Mouse (Mus musculus) gastrocnemius, adult 18-20 months (tissue): Measurements from ENCODE around the gene Ube2g2. TPM values are rescaled to one million over a fixed set of nuclear protein-coding genes. Genes with fewer than 3 reads are reported as not detected.
"Not testable (repeated sequence)": the region's sequence is repeated elsewhere in the genome, so short reads cannot be mapped to it uniquely, and the experiment has no call there.

Experiments used
- DNase-seq: peaks from one replicate; pipeline ENCODE4 v3.0.0; 2021; ENCODE audit warnings: low spot score
- total RNA-seq, 2 experiments: library from RNA; stranded (reverse); gene quantifications; 2 replicates each; pipeline ENCODE4 v1.2.3; 2021

Gene Ube2g2
- total RNA-seq, 2 experiments from 2014 or later = 96.1 to 101 TPM

DNA sequence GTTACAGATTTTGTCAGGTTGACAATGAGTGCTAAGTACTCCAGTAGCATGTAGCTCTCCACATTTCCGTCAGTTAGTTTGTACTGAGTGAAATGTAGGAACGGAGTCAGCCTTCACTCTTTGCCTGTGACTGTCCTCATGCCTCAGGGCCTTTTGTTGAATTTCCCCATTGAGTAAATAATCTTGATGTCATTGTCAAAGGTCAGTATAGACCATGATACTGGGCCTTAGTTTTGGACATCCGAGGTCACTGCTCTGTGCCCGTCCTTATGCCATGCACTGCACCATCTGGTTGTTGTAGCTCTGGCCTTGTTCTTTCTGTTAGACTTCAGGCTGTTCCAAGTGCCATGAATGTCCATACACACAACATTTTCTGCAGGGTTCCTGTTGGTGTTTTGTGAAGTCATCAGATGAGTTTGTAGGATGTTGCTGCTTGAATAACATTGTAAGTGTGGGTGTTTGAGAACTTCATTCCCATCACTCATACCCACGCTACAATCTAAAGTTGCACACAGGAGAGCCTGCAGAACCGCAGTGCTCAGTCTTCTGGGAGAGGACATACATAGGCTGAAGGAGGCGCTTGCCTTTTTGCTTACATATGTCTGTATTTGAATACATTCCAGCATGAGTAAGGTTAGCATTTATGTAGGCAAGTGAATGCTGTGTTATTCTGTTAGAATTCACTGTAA lies 14.3 kb downstream of the Ube2g2 start:
- no peak for DNase-seq

DNA sequence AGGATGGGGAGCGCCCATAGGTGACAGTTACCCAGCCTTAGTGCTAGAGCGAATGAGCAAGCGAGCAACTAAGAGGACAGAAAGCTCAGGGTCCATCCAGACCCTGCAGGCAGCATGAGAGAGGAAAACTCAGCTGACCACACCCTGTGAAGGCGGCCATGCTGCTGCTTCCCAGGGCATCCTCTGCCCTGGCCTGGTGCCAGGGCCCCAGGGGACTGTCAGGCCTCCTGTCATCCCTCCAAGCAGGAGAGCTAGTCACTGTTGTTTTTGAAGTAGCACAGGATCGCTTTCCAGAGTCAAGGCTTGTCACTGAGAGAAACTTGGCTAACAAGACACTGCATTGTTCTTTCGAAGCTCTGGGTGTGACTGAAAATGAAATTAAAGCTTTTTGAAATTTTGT lies 16.9 kb downstream of the Ube2g2 start:
- DNase-seq = no peak

DNA sequence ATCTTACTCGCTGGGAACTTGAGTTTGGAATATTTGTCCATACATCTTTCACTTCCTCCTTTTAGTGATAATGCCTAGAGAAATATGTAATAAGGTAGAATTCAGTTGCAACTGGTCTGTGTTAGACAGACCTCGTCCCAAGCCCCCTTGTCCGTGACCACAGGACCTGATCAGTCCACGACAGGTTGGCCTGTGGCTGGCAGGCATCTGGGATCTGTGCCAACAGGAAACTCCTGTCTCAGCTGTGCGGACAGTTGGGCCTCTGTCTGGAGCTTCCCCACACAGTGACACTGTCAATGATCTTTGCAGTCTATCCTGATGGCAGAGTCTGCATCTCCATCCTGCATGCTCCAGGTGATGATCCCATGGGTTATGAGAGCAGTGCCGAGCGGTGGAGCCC lies 21.1 kb downstream of the Ube2g2 start:
- no peak for DNase-seq

DNA sequence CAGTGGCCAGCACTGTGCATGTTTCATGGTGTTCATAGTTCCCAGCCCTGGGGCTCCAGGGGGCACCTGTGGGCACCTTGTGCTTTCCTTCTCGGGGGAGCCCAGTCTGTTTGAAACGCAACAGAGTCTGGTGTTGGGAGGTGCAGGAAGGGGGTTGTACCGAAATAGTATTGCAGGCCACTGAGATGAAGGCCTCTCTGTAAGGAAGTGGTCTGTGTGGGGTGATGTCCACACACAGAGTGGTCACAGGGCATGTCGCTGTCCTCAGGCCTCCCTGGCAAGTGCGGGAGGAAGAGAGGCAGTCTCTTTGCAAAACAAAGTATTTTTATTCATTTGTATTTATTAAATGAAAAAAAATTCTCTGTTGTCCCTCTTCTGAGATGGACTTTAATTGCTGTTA lies 23.5 kb downstream of the Ube2g2 start:
- no peak for DNase-seq

DNA sequence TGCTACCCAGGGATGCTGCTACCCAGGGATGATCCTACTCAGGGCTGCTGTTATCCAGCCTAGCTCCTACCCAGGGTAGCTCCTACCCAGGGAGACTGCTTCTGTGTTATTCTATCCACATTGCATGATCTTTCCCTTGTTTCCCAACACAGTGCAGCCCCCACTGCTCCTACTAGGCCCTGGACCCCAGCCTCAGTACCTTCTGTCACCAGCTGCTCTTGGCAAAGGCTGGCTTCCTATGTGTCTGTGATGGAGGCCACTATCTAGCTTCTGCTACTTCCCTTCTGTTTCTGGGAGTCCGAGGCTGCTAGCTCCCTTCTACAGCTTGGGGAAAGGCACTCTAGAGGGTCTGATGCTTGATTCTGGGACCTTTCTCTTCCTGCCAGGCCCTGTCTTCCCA lies 25.4 kb downstream of the Ube2g2 start:
- no peak for DNase-seq

DNA sequence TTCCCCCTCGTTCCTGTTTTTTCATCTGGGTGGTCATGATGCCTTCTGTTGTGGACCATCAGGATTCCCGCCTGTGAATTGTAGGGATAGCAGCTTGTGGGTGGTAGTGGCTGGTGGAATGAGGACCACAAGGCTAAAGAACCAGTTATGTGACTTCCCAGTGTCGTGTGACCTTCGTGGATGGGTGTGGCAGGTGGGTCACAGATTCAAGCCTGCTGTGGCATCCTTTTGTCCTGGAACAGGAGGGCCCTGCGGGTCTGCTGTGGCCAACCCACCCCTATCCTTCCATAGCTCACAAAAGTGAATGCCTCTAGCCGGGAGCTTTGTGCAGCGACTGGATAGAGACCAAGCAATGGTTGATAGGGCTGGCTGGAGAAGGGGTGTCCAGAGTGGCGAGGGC lies 25.8 kb downstream of the Ube2g2 start:
- DNase-seq = no peak

DNA sequence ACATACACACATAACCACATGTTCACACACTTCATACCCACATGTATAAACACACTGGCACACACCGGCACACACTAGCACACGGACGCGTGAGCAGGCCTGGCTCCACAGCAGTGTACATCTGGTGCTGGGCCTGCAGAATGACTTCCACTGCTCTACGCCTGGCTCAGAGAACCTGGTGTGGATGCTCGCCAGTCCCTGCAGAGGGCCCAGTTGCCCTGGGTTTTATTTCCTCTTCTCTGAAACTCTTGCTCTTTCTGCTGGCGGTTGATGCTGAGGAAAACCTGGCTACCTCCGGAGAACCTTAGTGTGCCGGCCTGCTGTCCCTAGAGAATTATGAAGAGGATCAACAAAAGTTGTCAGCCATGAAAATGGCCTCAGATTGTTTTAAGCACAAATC lies 30.0 kb downstream of the Ube2g2 start:
- DNase-seq = no peak

DNA sequence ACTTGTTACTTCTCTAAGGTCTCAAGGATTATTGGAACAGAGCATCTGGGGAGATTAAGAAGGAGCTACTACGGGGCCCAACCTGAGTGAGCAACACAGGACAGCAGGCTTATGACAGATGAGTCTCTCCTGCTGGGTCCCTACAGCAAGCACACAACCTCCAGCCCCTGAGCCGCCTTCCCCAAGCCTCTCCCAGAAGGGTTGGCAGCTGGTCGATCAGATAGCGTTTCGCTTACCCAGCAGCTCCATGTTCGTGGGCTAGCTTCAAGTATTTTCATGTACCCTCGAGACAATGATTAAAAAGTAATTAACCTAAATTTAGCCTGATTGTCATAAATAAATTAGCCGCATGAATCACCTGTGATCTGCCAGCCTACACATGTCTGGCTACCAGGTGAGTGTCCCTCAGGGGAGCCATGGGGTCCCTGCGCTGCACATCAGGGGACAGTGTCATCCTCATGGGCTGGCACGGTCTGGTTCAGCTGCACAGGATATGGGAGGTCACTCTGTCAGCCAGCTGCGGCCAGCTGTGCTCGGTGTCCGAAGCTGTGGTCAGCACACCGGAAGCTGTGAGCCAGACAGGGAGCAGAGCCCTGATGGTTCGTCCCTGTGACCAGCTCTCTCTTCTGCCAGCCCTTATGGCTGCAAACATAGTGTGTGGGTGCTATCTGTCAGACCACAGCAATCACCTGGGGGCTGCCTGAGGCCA lies 36.4 kb downstream of the Ube2g2 start:
- DNase-seq = no peak

DNA sequence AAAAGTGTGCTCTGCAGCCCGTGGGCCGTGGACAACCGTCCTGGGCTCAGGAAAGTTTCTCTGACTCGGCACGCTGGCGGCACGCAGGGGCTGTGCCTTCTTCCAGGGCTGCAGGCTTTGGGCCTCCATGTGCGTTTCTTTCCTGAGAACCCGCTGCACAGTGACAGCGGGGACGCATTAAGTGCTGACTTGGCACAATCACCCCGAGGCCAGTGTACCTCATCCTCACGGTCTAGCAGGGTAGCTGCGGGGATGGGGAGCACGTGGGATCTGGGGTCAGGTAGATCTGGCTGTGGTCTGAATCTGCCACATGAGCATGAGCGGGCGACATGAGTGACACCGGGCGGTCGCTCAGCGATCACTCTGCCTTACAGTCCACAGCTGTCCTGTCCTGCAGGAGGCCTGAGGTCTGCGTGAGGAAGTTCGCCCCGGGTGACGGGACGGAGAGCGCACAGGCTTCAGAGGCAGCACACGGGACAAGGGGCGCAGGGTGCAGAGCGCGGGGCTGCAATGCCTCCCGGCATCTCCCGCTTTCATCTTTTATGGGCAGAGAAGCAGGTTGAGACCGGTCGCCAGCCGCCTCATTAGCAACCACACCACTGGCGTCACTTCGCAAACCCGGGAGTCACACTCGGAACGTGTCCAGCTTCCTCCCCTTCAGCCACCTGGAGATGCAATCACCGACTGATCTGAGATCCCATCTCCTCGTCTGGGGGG lies 42.0 kb downstream of the Ube2g2 start:
- DNase-seq = no peak

DNA sequence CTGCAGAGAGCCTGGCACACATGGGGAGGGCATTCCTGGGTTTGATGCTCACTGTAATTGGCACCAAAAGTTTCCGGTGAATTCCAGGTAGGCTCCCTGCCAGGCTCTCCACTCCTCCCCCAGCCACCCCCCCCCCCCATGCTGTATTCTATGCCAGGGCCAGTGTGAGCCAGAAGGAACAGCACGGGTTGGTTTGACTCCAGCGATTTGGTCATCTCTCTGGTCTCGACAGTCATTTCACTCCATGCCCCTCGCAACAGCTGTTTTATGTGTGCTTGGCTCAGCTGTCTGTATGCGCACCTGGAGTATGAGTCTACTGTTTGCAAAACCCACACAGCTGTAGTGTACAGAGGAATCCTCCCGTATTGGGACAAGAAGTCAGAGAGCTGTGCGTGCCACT lies 44.3 kb downstream of the Ube2g2 start:
- no peak for DNase-seq

DNA sequence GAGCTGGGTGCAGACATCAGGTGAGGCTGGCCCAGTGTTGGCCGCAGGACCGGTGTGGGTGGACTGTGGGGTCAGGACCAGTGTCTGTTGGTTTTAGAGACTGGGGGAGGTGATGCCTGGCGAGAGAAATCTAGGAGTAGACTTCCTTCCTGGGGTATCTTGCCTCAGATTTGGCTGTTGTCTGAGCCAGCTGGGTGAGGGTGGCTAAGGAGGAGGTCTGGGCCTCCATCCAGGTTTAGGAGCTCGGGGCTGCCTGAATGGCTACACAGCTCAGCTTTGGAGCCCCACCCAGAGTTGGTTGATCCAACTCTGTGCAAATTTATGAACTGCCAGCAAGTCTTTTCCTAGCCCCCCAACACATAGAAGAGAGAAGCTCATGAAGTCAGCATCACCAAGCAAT lies 45.3 kb downstream of the Ube2g2 start:
- no peak for DNase-seq

DNA sequence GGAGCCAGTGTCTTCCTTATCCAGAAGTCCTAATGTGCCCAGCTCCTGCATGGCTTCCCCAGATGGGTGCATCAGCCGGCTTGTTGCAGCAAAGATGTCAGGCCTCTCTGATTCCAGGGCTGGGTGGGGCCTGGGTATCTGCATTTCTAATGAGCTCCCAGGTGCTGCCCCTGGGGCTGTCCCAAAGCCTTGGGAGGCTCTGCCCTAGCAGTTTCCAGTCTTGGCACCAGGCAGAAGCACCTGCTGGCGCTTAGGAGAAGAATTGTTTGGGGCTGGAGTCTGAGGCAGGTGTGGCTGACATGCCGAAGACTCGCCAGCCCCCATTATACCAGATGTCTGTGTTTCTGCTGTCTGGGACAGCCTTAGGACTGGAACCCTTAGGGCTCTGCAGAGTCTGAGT lies 48.6 kb downstream of the Ube2g2 start:
- DNase-seq = no peak

DNA sequence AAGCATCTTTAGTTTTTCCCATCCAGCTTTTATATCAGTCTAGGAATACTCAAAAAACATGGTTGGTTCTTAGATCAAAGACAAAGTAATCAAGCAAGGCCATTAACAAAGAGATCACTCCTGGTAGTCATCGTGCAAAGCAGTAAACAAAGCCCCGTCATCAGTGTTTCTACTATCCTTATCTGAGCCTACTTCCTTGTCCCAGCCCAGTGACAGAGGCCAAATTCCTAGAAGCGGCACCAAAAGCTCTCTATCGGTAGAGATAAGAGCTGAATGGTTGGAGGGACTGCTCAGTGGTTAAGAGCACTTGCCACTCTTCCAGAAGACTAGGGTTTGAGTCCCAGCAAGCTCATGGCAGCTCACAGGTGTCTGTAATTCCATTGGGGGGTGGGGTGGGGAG lies 49.4 kb downstream of the Ube2g2 start:
- DNase-seq = no peak

DNA sequence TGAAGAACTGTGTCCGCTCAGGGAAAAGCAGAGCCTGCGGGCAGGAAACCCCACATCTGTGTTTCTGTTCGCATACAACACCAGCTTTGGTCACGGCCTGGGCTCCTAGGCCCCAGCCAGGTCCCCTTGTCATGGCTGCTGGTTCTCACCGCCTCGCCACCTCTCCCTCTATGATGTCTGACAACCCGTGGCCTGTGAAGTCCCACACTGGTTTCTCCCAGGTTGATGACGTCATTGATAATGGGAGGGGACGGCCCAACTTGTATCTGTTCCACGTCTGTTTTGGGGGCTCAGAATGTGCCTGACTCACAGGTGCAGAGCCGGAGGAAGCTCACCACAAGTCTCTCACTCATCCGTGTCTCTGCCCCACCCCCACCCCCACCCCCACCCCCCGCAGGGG lies 51.7 kb downstream of the Ube2g2 start:
- no peak for DNase-seq

DNA sequence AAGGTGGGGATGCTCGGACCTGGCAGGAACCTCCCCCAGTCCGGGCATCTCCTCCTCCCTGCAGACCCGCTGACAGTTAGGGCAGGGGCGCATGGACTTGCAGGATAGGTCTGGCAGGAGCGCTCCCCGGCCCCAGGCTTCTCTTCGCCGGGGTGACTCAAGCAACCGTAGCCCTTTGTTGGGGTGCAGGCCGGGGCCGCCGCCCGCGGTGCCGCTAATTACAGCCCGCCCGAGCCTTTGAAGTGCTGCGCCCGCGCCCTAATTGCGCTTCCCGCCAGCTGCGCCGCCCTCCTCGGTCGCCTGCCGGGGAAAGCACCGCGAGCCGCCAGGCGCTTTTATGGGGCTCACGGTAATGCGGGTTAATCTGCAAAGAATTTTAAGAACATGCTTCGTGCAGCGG lies 55.5 kb downstream of the Ube2g2 start:
- no peak for DNase-seq

DNA sequence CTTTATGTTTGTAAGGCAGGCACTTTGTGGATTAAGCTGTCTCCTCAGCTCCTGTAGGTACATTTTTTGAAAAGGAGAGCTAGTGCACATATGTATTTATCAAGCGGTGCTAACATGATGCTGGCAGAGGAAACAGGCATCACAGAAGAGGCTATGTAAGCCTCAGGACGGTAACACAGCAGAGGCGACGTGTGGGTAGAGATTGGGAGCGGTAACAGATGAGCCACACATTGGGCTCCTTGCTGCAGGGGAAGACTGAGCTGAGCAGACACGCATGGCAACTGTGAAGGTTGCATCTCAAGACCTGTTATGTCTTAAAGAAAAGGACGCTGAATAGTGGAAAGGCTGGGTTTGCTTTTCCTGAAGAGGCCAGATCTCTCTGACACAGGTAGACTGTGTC lies 60.9 kb downstream of the Ube2g2 start:
- DNase-seq = no peak

DNA sequence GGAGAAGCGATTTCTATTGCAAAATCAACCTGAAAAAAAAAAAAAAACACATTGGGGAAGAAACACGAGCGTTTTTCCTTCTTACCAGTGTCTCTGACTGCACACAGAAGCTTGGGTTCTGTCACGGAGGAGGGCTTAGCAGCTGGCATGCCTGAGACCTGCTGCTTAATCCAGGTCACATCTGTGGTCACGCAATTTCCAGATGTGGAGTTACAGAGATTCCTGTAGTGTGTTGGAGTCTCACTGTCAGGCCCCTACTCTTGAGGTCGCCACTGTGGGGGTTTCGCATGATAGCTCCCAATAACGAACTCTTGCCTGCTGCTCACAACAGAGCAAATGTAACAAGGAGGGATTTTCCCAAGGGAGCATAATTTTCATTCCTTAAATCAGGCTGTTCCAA lies 62.1 kb downstream of the Ube2g2 start:
- DNase-seq = no peak

DNA sequence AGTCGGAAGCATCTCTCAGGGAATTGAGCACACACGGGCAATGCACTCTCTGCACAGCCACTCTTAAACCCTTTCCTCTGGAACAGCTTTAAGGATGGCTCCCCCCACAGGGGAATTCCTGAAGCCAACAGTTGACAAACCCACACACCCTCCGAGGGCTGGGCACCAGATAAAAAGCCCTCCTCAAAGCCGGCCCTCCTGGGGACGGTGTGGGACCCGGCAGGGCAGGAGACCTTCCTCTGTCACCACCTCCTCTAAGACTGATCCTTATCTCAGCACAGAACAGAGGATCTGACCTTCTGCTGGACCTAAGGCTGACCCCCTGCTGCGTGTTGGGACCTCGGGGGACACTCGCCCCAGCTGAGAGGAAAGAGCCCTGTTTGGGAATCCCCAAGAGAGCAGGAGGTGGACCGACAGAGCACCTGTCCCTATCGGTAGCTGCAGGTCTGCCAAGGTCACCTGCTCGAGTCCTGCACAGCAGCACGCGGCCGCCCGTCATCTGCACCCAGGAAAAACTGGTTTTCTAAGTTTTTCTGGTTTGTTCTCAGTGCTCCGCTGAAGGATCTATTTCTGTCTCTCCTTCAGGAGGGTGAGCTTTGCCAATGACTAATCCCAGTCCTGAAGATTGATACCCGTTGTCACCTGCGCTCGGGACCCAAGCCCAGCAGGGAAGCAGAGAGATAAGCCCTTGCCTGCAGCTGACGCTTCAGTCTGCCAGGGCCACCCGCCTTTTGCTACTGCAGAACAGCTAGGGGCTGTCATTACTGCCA lies 64.0 kb downstream of the Ube2g2 start, which contains the start of gene Tspear:
TSS of gene Tspear (plus strand) at position 675 of the 770 bp plus-strand sequence.
- no peak for DNase-seq

DNA sequence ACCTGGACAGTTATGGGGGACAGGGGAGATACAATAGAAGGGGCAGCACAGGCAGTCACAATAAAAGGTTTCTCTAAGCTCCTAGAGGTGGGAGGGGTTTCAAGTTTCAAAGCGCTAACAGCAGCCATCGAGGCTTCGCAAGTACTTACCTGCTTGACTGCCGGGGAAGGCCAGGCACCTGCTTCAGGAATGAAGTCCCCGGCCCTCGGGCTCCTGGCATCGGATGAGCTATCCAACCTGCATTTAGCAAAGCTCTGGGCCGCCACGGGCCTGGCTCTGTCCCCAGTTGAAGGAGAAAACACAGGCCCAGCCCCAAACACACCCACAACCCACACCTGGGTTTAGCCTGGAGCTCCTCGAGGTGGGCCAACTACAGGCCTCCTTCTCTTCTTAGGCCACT lies 64.9 kb downstream of the Ube2g2 start:
- DNase-seq = no peak

DNA sequence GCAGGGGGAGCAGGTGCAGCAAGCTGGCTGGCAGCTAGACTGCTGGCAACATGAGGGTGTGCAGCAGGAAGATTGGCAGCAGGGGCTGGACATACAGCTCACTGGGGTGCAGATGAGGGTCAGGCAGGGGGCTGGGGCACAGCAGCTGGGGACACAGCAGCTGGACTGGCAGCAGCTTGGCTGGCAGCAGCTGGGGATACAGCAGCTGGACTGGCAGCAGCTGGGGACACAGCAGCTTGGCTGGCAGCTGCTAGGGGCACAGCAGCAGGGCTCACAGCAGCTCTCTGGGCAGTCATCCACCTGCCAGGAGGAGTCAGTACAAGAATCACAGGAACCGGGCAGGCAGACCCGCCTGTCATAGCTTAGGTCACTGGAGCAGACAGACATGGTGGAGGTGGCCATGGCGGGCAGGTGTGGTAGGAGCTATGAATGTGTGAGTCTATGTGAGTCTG lies 68.3 kb downstream of the Ube2g2 start, which contains the start of gene Gm19402:
TSS of gene Gm19402 (minus strand) at position 402 of the 452 bp plus-strand sequence.
- not testable (repeated sequence) for DNase-seq
